Mouse (Mus musculus): ENCODE measurements around the gene Cdk18.
"Not testable (repeated sequence)": the region's sequence is repeated elsewhere in the genome, so short reads cannot be mapped to it uniquely, and the experiment has no call there.

Cdk18 gene

DNA sequence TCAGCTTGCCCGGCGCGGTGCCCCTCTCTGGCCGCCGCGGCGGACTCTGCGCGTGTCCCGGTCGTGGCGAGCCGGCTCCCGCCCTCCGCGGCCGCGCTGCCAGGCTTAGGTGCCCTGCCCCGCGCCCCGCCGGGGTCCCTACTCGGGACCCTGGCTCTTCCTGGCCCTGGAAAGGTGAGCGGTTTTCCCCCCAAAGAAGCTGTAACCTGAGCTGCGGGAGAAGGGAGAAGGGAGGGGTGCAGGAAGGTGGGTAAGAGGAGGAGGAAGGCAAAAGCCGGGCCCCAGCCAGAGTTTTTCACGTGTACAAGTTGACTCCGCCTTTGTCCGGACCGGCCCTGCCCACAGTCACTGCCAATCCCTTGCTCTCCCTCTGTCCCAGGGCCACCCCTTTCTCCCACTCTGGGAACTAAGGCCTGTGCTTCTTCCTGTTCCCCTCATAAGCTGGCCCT, at the start of gene Cdk18:
Gene Cdk18 (minus strand): TSS at position 269 of the 449 bp plus-strand sequence.
- in situ Hi-C loops (cut with MseI, MboI): no loop called here

- in situ Hi-C loops (cut with MseI, MboI): no loop called here
Measured at GRCm38 (mm10) chr1:132189231-132189630, 49.7 kb upstream of the Cdk18 start.

- in situ Hi-C loops (cut with MseI, MboI): no loop called here
Measured at GRCm38 (mm10) chr1:132188442-132189066, 49.1 kb upstream of the Cdk18 start.

DNA sequence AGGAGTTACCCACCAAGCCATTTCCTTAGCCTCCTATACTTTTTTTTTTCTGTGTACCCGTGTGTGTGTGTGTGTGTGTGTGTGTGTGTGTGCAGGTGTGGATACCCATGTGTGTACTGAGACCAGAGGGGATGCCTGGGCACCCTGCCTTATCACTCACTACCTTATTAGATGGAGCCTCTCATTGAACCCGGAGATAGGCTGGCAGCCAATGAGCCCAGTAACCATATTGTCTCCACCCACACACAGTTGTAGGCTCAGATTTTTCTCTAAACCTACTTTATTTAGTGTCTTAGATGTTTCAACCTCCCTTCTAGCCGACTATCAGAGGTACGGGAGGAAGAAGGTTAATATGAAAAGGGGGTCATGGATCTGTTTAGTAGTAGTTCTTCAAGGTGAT, 46.8 kb upstream of the Cdk18 start:
- in situ Hi-C loops (cut with MseI, MboI): no loop called here

DNA sequence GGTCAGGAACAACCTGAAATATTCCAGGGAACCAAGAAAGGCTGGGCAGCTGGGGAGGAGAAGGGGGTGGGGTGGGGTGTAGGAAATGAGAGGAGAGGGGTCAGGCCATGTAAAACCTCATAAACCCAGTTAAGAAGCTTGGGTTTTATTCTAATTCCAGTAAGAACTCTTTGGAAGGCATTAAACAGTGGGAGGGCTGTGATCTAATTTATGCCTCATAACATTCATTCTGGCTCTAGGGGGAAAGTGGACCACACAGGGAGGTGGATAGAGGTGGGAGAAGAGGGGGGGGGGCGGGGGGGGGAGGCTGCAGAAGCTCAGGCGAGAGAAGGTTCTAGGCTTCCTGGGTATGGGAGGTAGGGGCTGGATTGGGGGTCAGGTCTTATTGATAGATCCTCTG, 32.1 kb upstream of the Cdk18 start:
- in situ Hi-C loops (cut with MseI, MboI): no loop called here

DNA sequence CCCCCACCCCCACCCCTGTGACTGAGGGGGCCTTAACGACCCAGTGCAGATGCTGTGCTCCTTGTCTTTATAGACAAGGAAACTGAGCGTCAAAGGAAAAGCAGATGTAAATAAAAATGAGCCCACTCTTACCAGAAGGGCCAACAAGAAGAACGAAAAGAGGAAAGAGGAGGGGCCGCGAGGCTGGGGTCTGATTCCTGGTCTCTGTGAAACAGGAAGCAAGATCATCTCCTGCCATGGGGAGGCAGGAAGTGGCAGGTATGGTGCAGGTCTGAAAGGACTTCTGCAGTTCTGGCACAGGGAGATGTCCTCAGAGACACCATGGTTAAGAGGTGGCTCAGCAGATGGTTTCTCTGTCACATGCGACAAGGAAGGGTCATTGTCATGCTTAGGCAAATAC, 31.2 kb upstream of the Cdk18 start:
- in situ Hi-C loops (cut with MseI, MboI): no loop called here

GRCm38 (mm10) chr1:132168115-132168767, 28.8 kb upstream of the Cdk18 start:
- in situ Hi-C loops (cut with MseI, MboI): loop anchor here (5.0 kb wide), 2 partner anchors 39 to 44 kb away; no protein-coding TSS in a partner anchor

DNA sequence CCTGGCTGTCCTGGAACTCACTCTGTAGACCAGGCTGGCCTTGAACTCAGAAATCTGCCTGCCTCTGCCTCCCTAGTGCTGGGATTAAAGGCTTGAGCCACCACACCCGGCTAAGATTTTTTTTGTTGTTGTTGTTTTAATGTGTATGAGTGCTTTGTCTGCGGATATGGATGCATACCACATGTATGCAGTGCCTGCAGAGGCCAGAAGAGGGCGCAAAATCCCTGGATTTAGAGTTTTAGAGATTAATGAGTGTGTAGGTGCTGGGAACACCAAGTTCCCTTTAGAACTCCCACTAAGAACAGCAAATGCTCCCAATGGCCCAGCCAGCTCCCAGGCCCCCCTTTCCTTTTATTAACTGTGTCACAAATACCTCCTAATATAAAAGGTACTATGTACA, 26.4 kb upstream of the Cdk18 start:
- in situ Hi-C loops (cut with MseI, MboI): loop anchor here (5.0 kb wide), 2 partner anchors 41 to 46 kb away; no protein-coding TSS in a partner anchor

DNA sequence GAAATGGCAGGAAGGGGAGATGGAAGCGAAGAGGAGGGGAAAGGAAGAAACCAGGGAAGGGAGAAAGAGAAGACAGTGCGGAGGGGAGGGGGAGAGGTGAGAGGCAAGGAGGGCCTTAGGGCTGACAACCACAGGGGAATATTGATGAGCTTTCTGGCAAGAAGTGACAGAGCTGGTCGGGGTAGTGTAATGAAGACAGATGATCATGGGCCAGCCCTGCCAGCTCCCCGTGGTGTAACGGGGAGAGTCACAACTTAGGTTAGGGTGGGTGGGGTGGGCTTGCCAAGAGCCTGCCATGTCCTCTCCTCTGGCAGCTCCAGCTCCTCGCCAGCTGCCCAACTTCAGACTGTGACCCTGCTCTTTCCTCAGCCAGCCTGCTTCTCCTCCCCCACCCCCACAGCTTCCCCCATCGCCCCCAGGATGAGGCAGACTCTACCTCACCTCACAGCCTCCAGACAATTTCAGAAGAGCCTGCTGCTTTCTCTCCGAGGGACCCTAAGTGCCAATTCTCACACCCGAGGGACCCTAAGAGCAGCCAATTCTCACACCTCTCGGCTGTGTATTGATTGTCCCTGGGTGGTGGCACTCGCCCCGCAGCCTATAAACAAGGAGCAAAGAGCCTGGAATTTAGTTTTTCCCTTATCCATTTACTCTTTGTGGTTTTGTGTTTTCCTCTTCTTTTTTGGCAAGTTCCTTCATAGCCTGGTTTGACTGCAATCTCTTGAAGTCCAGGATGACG, 25.5 kb upstream of the Cdk18 start:
- in situ Hi-C loops (cut with MseI, MboI): loop anchor here (5.0 kb wide), 2 partner anchors 42 to 47 kb away; no protein-coding TSS in a partner anchor

DNA sequence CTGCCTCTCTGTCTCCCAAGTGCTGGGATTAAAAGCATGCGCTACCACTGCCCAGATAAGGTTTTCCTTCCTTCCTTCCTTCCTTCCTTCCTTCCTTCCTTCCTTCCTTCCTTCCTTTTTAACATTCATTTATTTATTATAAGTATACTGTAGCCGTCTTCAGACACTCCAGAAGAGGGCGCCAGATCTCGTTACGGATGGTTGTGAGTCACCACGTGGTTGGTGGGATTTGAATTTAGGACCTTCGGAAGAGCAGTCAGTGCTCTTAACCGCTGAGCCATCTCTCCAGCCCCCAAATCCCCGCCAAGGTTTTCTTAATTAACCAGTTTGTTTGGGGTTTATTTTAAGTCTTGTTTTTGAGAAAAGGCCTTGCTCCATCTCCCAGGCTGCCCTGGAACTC, 23.1 kb upstream of the Cdk18 start:
- in situ Hi-C loops (cut with MseI, MboI): not testable (repeated sequence)

DNA sequence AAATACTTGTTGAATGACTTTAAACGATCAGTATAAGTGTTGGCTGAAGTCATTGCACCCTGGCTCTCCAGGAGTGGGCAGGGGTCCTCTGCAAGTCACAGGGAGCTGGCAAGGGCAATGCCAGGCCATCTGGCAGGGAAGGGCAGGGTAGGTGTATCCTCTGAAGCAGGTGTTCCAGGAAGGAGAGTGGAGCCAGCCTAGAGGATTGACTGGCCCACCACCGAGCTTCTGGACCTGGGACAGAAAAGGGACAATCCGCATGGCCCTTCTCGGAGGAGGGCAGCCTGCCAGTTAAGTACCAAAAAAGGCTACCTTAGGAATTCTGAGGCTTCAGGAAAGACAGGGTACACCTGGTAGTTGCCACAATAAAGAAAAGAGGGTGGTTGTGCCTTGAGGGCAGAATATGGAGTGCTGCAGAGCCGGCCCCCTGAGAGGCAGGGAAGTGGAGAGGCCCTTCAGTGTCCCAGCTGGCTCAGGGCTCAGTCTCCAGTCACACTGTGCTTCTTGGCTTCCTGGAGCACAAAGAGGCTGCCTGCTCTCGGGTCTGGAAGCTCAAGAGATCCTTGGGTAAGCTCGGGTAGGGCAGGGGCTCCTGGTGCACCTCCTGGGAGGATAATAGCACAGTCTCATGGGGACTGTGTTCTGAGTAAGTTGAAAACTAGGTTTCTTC, 21.9 kb upstream of the Cdk18 start:
- in situ Hi-C loops (cut with MseI, MboI): no loop called here

DNA sequence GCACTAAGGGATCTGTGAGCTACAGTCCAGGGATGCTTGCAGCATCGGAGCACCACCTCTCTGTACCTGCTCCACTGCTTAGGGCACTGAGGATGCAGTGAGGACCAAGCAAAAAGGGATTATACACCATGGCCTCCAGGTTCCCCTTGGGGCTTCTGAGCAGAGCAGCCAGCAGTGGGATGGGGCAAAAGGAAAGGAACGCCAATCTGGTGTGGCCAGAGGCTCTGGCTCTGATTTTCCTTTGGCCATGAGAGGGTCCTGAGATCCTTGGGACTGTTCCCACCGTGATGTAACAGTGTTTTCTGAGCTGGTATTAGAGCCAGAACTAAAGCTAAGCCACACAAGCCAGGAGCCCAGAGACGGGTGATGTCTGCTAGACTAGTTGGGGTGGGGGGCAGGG, 20.2 kb upstream of the Cdk18 start:
- in situ Hi-C loops (cut with MseI, MboI): loop anchor here (5.0 kb wide), 1 partner anchor 37 kb away; no protein-coding TSS in a partner anchor

GRCm38 (mm10) chr1:132158741-132159140, 19.3 kb upstream of the Cdk18 start:
- in situ Hi-C loops (cut with MseI, MboI): loop anchor here (5.0 kb wide), 1 partner anchor 36 kb away; no protein-coding TSS in a partner anchor

DNA sequence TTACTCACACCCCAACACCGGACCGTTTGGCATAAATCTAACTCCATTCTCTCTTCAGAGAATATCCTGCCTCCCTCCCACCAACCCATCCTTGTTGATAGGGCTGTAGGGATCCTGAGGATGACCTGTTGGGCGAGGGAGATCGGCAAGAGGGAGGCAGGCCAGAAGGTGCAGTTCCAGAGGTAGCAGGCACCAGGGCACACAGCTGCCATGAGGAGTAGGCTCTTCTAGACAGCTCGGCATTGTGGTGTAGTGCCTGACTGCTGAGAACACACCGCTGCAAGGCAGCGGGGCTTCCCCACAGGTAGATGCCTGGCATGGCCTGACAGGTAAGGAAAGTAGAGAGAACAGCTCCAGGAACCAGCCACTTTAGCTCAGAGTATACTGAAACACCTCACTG, 18.3 kb upstream of the Cdk18 start:
- in situ Hi-C loops (cut with MseI, MboI): loop anchor here (5.0 kb wide), 1 partner anchor 36 kb away; no protein-coding TSS in a partner anchor

GRCm38 (mm10) chr1:132157016-132157781, 17.7 kb upstream of the Cdk18 start:
- in situ Hi-C loops (cut with MseI, MboI): loop anchor here (5.0 kb wide), 1 partner anchor 35 kb away; no protein-coding TSS in a partner anchor

GRCm38 (mm10) chr1:132155737-132156136, 16.3 kb upstream of the Cdk18 start:
- in situ Hi-C loops (cut with MseI, MboI): loop anchor here (5.0 kb wide), 1 partner anchor 33 kb away; no protein-coding TSS in a partner anchor

DNA sequence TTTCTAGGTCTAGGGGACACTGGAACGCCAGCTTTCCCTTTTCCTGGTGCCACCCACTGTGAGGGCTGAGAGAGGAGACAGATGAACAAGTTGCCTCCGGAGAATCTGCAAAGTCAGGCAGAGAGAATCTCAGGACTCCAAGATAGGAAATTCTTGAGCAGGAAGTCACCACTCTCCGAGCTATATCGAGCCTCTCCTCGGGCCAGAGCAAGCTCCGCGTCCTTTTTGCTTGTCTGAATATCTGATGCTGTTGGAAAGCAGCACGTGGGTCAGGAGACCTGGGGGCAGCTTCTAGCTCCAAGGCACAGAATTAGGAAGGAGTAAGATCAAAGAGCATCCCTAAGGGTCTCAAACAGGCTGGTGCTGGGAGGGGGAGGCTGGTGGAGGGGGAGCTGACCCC, 14.2 kb upstream of the Cdk18 start:
- in situ Hi-C loops (cut with MseI, MboI): no loop called here

GRCm38 (mm10) chr1:132153086-132153690, 13.7 kb upstream of the Cdk18 start:
- in situ Hi-C loops (cut with MseI, MboI): no loop called here

- in situ Hi-C loops (cut with MseI, MboI): no loop called here
Measured at GRCm38 (mm10) chr1:132151908-132152307, 12.4 kb upstream of the Cdk18 start.

GRCm38 (mm10) chr1:132150817-132151601, 11.5 kb upstream of the Cdk18 start:
- in situ Hi-C loops (cut with MseI, MboI): no loop called here
